Mouse (Mus musculus) G1E (cell line): ENCODE results near the gene Slc40a1. TPM values are rescaled to one million over a fixed set of nuclear protein-coding genes. Genes with fewer than 3 reads are reported as not detected.

Experiments
- ATAC-seq: 2 replicates; pipeline ENCODE4 v1.8.0; 2016; ENCODE audit warnings: mild to moderate bottlenecking; ENCODE audit not compliant: insufficient number of reproducible peaks, poor library complexity, low FRiP score, severe bottlenecking; ENCODE audit errors: extremely low read depth
- DNase-seq: peaks from one replicate; pipeline ENCODE4 v3.0.0; 2012; ENCODE audit warnings: low spot score
- H3K27me3 ChIP-seq: 2 replicates; pipeline ENCODE4 v1.6.1; 2012; ENCODE audit warnings: mild to moderate bottlenecking, low read length, inconsistent platforms; ENCODE audit not compliant: insufficient read depth
- H3K36me3 ChIP-seq: replicated peaks from 2 replicates; pipeline ENCODE3; 2012; ENCODE audit warnings: mild to moderate bottlenecking, inconsistent platforms
- H3K4me1 ChIP-seq: 2 replicates; pipeline ENCODE4 v1.6.1; 2012; ENCODE audit warnings: low read depth, low read length, inconsistent platforms, mixed read lengths; ENCODE audit not compliant: insufficient read depth
- H3K4me3 ChIP-seq: 2 replicates; pipeline ENCODE4 v1.5.1; 2012; ENCODE audit warnings: low read depth, mild to moderate bottlenecking, inconsistent platforms, low read length, moderate library complexity, mixed read lengths
- H3K9me3 ChIP-seq: replicated peaks from 2 replicates; pipeline ENCODE4 v1.6.1; 2012; ENCODE audit warnings: inconsistent platforms
- CTCF ChIP-seq: IDR thresholded peaks from 2 replicates; pipeline ENCODE4 v1.5.1; 2012; ENCODE audit warnings: low read depth, low read length, inconsistent platforms, mixed read lengths
- GATA1 ChIP-seq: IDR thresholded peaks from 2 replicates; pipeline ENCODE4 v1.6.1; 2012; ENCODE audit warnings: borderline replicate concordance, low read length, inconsistent platforms, mixed read lengths
- GATA2 ChIP-seq: IDR thresholded peaks from 2 replicates; pipeline ENCODE4 v1.6.1; 2012; ENCODE audit warnings: low read depth, low read length, inconsistent platforms, borderline replicate concordance
- POLR2AphosphoS5 ChIP-seq: IDR thresholded peaks from 2 replicates; pipeline ENCODE4 v1.6.1; 2012; ENCODE audit warnings: low read depth, low read length, inconsistent platforms; ENCODE audit not compliant: insufficient replicate concordance
- TAL1 ChIP-seq: conservative IDR thresholded peaks from 2 replicates; pipeline ENCODE4 v1.6.1; 2012; ENCODE audit warnings: low read depth, low read length, inconsistent platforms, mixed read lengths
- polyA plus RNA-seq: library from polyadenylated mRNA; stranded (reverse); fragments of >175 nt; gene quantifications from 2 replicates; pipeline ENCODE4 v1.2.3, GENCODE M21; 2012
- total RNA-seq, 2 experiments: library from RNA; stranded (forward) in 1 of 2; stranded (reverse) in 1 of 2; fragments of 200-1000 nt in 1 of 2; fragments of >200 nt in 1 of 2; fragmentation: Nextera tagmentation in 1 of 2; gene quantifications; 2 replicates each; pipeline ENCODE4 v1.2.3; 2014 to 2017

Gene Slc40a1
- total and polyA plus RNA-seq, 3 experiments, result 2.9 to 56.4 (median 43.3) TPM

DNA sequence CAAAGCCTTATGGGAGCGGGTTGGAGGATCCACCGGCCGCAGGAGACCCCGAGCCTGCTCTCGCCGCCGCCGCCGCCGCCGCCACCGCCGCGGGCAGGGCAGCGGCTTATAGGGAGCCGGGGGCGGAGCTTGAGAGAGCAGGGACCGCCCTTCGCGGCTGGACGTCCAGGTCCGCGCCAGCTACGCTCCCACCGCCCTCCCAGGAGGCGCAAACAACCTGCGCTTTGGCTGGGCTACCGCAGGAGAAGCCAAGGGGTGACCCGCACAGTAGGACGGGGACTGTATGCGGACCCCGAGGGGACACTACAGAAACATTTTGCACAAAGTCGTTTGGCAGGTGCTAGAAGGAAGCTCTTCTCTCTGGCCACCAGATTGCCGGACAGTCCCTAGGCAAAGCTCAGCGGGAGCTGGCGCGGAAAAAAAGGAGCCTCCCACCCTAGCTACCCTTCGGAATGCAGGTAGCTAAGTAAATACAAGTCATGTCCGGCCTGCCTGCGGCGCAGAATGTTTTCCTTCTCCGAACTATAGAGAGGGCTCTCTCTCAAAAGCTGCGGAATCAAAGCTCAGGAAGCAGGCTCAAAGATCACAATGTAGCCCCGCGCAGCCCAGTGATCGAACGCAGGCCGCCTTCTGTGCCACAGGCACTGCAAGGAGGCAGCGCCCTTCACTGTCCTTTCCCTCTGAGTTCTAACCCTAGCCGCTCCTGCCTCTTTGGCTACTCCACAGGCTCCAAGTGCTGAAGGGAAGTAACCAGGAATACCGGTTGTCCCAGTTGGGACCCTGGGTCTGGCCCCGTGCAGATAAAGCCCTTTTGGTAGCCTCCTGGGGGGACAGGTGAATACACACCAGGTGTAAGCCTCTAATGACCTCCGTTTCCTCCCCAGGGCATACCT is 577 bp downstream of the Slc40a1 start:
- peaks cover 9% of the 10 kb centered on the region for H3K36me3 ChIP-seq

DNA sequence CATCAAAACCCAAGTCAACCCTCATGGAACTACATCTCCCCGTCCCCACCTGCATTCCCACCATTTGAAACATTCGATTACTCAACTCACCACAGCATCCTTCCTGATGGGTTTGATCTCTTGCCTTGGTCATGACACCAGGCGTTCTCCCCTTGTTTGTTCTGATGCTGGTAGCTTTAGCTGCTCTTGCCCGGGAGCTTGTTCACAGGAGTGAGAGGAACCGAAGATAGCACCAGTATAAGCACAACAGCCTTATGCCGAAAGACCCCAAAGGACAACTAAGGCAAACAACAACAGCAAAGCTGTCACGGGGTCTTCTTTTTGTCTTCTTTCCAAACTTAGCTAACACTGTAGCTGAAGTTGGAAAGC is 1.2 kb downstream of the Slc40a1 start:
- ATAC-seq, result no peak
- H3K4me3 ChIP-seq, result peak overlapping the region; percentile 75

More for the DNA sequence above, 577 bp downstream of the Slc40a1 start:
- Histone ChIP-seq H3K4me3 (peak overlapping the region; percentile 75), H3K27me3 (no peaks in the 10 kb centered on the region), H3K9me3 (no peaks in the 10 kb centered on the region), H3K4me1 (peaks cover 39% of the 10 kb centered on the region)
- ATAC-seq (peak; percentile 74), DNase-seq (peak; percentile 91)
- no peak for TF ChIP-seq GATA2
- TF ChIP-seq POLR2AphosphoS5, result no peak
- TF ChIP-seq CTCF, result no peak
- TF ChIP-seq TAL1, result no peak
- no peak for TF ChIP-seq GATA1

DNA sequence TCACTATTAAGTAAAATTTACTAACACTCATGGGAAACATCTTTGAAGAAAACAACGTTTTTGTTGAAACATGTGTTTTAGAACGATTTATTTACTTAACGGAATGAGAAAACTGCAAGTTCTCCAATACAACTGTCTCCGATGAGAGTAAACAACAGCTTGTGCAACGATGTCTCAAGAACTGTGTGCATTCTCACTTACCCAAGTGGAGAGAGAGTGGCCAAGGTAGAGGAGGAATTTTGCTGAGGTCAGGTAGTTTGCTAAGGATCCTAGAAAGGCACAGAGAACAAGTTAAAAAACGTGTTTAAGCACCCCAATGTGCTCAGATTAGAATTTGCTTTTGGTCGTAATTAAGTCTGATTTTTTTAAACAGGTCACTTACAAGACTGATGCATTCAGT is 1.8 kb downstream of the Slc40a1 start:
- TF ChIP-seq GATA1 (no peak), GATA2 (no peak), TAL1 (no peak), POLR2AphosphoS5 (no peak), CTCF (no peak)
- ATAC-seq (no peak), DNase-seq (no peak)
- Histone ChIP-seq H3K36me3 (peaks cover 16% of the 10 kb centered on the region), H3K27me3 (no peaks in the 10 kb centered on the region), H3K4me3 (peak overlapping the region; percentile 75), H3K9me3 (no peaks in the 10 kb centered on the region), H3K4me1 (peaks cover 43% of the 10 kb centered on the region)

More for the DNA sequence above, 1.2 kb downstream of the Slc40a1 start:
- peak; percentile 32 for DNase-seq
- peaks cover 40% of the 10 kb centered on the region for H3K4me1 ChIP-seq
- peaks cover 11% of the 10 kb centered on the region for H3K36me3 ChIP-seq
- no peaks in the 10 kb centered on the region for H3K27me3 ChIP-seq
- TF ChIP-seq CTCF, result no peak
- TF ChIP-seq GATA1, result no peak
- no peak for TF ChIP-seq POLR2AphosphoS5
- TF ChIP-seq GATA2, result no peak
- no peak for TF ChIP-seq TAL1
- H3K9me3 ChIP-seq, result no peaks in the 10 kb centered on the region

DNA sequence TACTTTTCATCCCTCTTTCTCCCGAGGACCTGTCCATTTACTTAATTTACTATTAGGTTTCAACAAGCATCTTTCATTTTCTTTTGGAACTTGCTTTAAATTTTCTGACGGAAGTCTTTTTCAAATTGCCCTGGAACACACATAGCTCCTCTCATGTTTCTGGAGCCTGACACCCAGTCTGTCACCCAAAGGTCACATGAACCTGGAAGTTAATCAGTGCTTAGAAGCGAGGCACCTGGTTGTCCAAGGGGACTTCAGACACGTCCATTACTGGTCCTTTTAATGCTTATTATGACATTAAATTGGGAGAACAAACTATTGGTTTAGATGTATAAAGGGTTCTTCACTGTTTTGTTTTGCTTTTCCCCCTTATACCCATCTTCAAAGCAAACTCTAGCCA is 3.0 kb downstream of the Slc40a1 start:
- H3K27me3 ChIP-seq, result no peaks in the 10 kb centered on the region
- peaks cover 46% of the 10 kb centered on the region for H3K4me1 ChIP-seq
- no peak for ATAC-seq
- H3K9me3 ChIP-seq, result no peaks in the 10 kb centered on the region
- no peak overlapping the region; the same call in 1 of the 2 replicates for H3K4me3 ChIP-seq
- TF ChIP-seq CTCF, result no peak
- no peak for TF ChIP-seq GATA2
- TF ChIP-seq GATA1, result no peak
- no peak for TF ChIP-seq TAL1
- TF ChIP-seq POLR2AphosphoS5, result no peak
- no peak for DNase-seq
- peaks cover 27% of the 10 kb centered on the region for H3K36me3 ChIP-seq

DNA sequence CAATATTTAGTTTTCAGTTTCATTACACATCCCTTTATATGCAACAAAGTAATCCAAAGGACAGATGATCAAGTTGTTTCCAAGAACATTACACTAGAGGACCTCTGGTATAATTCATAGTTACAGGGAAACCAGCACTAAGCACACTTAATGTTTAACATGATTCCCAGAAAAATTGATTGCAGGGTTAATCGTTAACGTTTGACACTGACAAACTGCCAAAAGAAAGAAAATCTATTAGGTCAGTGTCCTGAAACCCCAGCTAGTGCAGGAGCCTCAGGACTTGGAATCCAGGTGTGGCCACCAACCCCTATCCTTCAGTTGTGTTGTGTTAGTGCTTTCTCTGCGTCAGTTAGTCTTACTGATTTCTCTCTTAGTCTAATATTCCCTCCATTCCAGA is 5.6 kb downstream of the Slc40a1 start:
- DNase-seq (no peak), ATAC-seq (no peak)
- no peaks in the 10 kb centered on the region for H3K27me3 ChIP-seq
- no peak overlapping the region for H3K4me3 ChIP-seq
- peaks cover 40% of the 10 kb centered on the region for H3K4me1 ChIP-seq
- TF ChIP-seq CTCF, result no peak
- no peak for TF ChIP-seq GATA2
- no peak for TF ChIP-seq GATA1
- no peak for TF ChIP-seq POLR2AphosphoS5
- TF ChIP-seq TAL1, result no peak
- H3K9me3 ChIP-seq, result no peaks in the 10 kb centered on the region
- H3K36me3 ChIP-seq, result peaks cover 50% of the 10 kb centered on the region

DNA sequence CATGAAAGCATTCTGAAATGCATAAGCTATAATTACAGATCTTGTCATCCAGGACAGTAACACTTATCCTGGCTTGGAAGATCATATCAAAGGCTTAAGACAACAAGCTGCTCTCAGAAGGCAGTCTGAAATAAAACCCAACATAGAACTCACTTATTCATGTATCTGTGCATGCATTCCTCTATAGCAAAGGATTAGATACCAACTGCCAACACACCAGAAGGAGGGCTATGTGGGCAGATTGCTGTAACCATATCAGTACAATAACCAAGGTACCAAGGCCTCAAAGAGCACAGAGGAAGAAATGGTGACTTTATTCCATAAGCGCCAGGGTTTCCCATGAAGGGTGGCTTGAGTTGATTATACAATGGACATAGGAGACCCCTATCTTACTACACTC is 6.6 kb downstream of the Slc40a1 start:
- H3K9me3 ChIP-seq, result no peaks in the 10 kb centered on the region
- H3K36me3 ChIP-seq, result peaks cover 59% of the 10 kb centered on the region
- no peaks in the 10 kb centered on the region for H3K27me3 ChIP-seq
- peaks cover 35% of the 10 kb centered on the region for H3K4me1 ChIP-seq
- DNase-seq (no peak), ATAC-seq (no peak)
- TF ChIP-seq POLR2AphosphoS5 (no peak), TAL1 (no peak), GATA1 (no peak), CTCF (no peak), GATA2 (no peak)
- no peak overlapping the region for H3K4me3 ChIP-seq
